Mouse (Mus musculus): ENCODE measurements at regions not wholly inside any gene's neighbourhood (a gene's known extent, or its start where the extent isn't known, plus 50 kb on each side); places are given as distances from the start of the nearest gene placed in this dataset.
A peak's percentile ranks its signal among the peaks of the same experiment; 100 is the strongest.

DNA sequence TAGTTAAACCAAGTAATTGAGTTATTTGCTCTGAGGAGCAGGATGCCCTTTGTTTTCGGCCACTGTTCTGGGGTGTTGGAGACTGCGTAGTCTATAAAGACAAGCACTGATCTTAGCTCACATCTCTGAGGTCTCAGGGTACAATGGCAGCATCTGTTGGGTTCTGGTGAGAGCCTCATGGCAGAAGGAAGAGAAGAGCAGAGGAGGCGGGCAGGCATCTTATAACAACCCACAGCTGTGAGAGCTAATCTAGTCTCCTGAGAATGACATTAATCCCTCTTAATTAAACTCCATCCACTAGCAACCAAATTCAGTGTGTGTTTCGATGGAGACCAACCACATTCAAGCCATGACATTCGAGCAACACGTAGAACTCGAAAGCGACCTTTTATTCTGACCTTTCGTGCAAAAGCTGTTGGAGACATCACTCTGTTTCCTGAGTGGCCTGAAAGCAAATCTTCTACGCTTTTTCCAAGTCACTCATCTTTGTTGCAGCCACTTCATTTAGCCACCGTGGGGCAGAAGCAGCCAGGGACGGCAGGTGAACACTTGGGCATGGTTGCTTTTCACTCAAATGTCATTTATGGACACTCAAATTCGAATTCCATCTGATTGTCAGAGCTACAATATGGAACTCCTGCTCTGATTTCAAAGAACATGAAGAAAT lies 72.7 kb upstream of the Parp11 start:
- H3K27ac ChIP-seq (ENCODE audit: poor library complexity, severe bottlenecking) = no peak overlapping the region
- 76% methylated on average over 13 of the region's 13 CpGs for WGBS
- H3K9me3 ChIP-seq (replicated peaks) = no peaks in the 10 kb centered on the region

GRCm38 (mm10) chr6:127374464-127375143 lies 72.0 kb upstream of the Parp11 start:
- Histone ChIP-seq H3K9me3 (replicated peaks) (no peaks in the 10 kb centered on the region), H3K4me1 (replicated peaks) (peaks cover 45% of the 10 kb centered on the region), H3K36me3 (no peaks in the 10 kb centered on the region), H3K9ac (no peak overlapping the region), H3K27me3 (replicated peaks) (no peaks in the 10 kb centered on the region), H3K27ac (ENCODE audit: poor library complexity, severe bottlenecking) (0 out of 2 replicates have a peak overlapping the region, but pooled peaks have one; percentile 54), H3K4me2 (peak overlapping the region; percentile 19; the same call in 1 of the 2 replicates), H3K4me3 (no peak overlapping the region)
- 0 out of 2 replicates have a peak, but pooled peaks have one; percentile 34 for ATAC-seq (ENCODE audit: insufficient number of reproducible peaks, low FRiP score)
- WGBS = 7% methylated on average over 12 of the region's 12 CpGs

More for the DNA sequence above, 72.7 kb upstream of the Parp11 start:
- no peak overlapping the region for H3K9ac ChIP-seq
- no peaks in the 10 kb centered on the region for H3K27me3 ChIP-seq (replicated peaks)
- H3K4me3 ChIP-seq = no peak overlapping the region
- ATAC-seq (ENCODE audit: insufficient number of reproducible peaks, low FRiP score) = no peak
- peaks cover 45% of the 10 kb centered on the region for H3K4me1 ChIP-seq (replicated peaks)
- no peak overlapping the region for H3K4me2 ChIP-seq
- no peaks in the 10 kb centered on the region for H3K36me3 ChIP-seq

DNA sequence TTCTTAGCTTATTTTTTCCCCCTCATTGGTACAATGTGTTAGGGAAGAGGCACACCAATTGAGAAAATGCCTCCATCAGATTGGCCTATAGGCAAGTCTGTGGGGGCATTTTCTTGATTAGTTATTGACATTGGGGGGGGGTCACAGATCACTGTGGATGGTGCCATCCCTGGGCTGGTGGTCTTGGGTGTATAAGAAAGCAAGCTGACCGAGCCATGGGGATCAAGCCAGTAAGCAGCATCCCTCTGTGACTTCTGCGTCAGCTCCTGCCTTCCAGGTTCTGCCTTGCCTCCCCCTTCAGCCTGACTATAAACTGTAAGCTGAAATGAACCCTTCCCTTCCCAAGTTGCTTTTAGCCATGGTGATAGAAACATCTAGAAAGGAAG lies 71.5 kb upstream of the Parp11 start:
- WGBS = 71% methylated on average over 2 of the region's 2 CpGs
- 0 out of 2 replicates have a peak overlapping the region, but pooled peaks have one; percentile 19 for H3K4me2 ChIP-seq
- ATAC-seq (ENCODE audit: insufficient number of reproducible peaks, low FRiP score) = no peak

DNA sequence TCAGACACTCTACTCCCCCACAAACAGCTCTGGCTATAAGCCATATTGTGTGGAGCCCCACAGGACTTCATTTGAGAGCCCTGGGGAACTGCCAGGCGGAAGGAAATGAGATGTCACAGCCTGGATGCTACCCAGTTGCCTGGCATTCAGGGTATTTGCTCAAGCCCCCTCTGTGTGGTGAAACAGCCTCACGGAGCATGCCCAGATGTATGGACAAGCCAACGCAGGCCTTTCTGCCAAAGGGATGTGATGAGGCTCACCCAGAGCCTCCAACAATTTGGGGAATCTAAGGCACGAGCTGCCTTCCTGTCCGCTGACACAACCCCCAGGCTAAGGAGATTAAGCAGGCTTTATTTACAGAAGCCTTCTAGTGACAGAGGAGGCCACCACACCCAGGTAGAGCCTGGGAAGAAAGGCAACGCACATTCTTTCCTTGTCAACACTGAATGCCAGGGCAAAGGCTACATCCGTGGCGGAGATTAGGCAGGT lies 70.9 kb upstream of the Parp11 start:
- Histone ChIP-seq H3K4me2 (no peak overlapping the region), H3K4me1 (replicated peaks) (peaks cover 45% of the 10 kb centered on the region), H3K27me3 (replicated peaks) (no peaks in the 10 kb centered on the region; the same call in 1 of the 2 replicates), H3K36me3 (no peaks in the 10 kb centered on the region), H3K9ac (no peak overlapping the region), H3K4me3 (no peak overlapping the region), H3K9me3 (replicated peaks) (no peaks in the 10 kb centered on the region), H3K27ac (ENCODE audit: poor library complexity, severe bottlenecking) (peak overlapping the region; percentile 54)
- 16% methylated on average over 8 of the region's 8 CpGs for WGBS
- ATAC-seq (ENCODE audit: insufficient number of reproducible peaks, low FRiP score) = peak; percentile 64

More for the DNA sequence above, 71.5 kb upstream of the Parp11 start:
- Histone ChIP-seq H3K27me3 (replicated peaks) (no peaks in the 10 kb centered on the region), H3K36me3 (no peaks in the 10 kb centered on the region), H3K4me3 (no peak overlapping the region), H3K9me3 (replicated peaks) (no peaks in the 10 kb centered on the region), H3K27ac (ENCODE audit: poor library complexity, severe bottlenecking) (peak overlapping the region; percentile 54), H3K4me1 (replicated peaks) (peaks cover 45% of the 10 kb centered on the region), H3K9ac (no peak overlapping the region)

DNA sequence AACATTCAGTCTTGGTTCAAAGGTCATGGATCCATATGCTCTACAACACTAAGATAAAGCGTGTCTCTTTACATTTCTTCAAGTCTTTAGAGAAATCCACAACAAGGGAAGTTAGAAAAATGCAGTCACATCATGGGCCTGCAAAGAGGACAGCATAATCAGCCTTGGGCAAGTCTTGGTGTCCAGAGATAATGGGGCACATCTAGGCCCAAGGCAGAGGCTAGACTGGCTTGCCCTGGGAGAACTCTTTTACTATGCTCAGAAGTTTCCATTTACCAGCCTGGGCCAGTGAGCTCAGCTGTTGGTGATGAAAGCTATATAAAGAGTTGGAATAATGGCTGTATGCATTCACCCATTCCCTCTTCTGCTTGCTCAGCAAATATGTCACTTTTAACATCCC lies 67.9 kb upstream of the Parp11 start:
- H3K4me1 ChIP-seq (replicated peaks) = peaks cover 37% of the 10 kb centered on the region
- no peak overlapping the region for H3K4me3 ChIP-seq
- no peaks in the 10 kb centered on the region; the same call in 1 of the 2 replicates for H3K27me3 ChIP-seq (replicated peaks)
- no peaks in the 10 kb centered on the region for H3K36me3 ChIP-seq
- no peak overlapping the region for H3K4me2 ChIP-seq
- H3K9ac ChIP-seq = no peak overlapping the region
- no peak overlapping the region for H3K27ac ChIP-seq (ENCODE audit: poor library complexity, severe bottlenecking)
- H3K9me3 ChIP-seq (replicated peaks) = no peaks in the 10 kb centered on the region
- no peak for ATAC-seq (ENCODE audit: insufficient number of reproducible peaks, low FRiP score)
- 84% methylated on average over 1 of the region's 1 CpGs for WGBS

DNA sequence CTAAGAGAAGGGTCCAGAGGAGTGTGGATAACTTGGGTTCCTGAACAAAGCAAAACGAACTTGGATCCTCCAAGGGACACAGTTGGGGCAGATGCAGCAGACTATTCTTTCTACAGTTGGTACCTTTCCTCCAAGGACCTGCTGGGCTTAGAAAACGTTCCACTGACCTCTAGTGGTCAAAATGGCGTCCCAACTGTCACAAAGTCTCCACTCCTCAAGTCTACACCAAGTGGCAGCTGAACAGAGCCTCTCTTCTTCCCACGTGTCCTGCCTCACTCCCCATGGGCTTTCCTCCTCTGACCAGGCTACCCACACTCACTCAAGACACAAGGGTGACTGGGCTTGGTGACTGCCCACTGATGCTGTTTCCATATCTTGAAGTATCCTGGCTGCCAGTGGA lies 67.1 kb upstream of the Parp11 start:
- Histone ChIP-seq H3K27ac (ENCODE audit: poor library complexity, severe bottlenecking) (no peak overlapping the region), H3K36me3 (no peaks in the 10 kb centered on the region), H3K9ac (no peak overlapping the region), H3K4me3 (no peak overlapping the region), H3K4me1 (replicated peaks) (peaks cover 28% of the 10 kb centered on the region), H3K9me3 (replicated peaks) (no peaks in the 10 kb centered on the region), H3K4me2 (no peak overlapping the region), H3K27me3 (replicated peaks) (peaks cover 7% of the 10 kb centered on the region; the same call in 1 of the 2 replicates)
- ATAC-seq (ENCODE audit: insufficient number of reproducible peaks, low FRiP score) = no peak
- 9% methylated on average over 4 of the region's 4 CpGs for WGBS

DNA sequence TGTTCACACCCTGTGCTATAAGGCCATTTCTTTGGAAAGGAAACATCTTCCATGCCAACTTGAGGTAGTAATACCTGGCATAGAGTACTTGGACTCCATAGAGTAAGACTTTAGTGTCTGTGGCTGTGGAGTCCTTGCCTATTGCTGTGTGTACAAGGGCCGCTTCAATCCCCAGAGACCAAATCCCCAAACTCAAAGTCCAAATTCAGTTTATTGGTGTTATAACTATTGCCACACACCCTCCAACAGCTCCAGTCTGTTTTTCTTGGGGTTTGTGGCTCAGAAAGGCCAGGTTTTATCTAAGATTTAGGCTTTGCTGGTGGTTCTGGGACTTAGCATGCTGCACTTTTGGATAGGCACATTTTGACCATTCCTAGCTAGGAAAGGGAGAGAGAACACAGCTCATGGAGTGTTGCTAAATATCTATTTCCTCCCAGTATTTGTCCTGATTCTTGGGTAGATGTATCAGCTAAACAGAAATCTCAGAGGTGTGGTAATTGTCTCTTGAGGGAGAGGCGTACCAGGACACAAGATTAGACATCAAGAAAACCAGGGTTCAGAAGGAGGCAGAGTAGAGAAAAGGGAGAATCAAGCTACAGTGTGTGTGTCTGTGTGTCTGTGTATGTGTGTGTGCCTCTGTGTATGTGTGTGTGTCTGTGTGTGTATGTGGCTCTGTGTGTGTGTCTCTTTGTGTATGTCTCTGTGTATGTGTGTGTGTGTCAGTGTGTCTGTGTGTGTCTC lies 65.3 kb upstream of the Parp11 start:
- H3K9me3 ChIP-seq (replicated peaks) = no peaks in the 10 kb centered on the region
- H3K36me3 ChIP-seq = no peaks in the 10 kb centered on the region
- H3K27ac ChIP-seq (ENCODE audit: poor library complexity, severe bottlenecking) = no peak overlapping the region
- peaks cover 13% of the 10 kb centered on the region for H3K27me3 ChIP-seq (replicated peaks)
- no peak overlapping the region for H3K9ac ChIP-seq
- peaks cover 10% of the 10 kb centered on the region for H3K4me1 ChIP-seq (replicated peaks)
- H3K4me2 ChIP-seq = no peak overlapping the region
- H3K4me3 ChIP-seq = no peak overlapping the region
- no peak for ATAC-seq (ENCODE audit: insufficient number of reproducible peaks, low FRiP score)
- 82% methylated on average over 2 of the region's 2 CpGs for WGBS

DNA sequence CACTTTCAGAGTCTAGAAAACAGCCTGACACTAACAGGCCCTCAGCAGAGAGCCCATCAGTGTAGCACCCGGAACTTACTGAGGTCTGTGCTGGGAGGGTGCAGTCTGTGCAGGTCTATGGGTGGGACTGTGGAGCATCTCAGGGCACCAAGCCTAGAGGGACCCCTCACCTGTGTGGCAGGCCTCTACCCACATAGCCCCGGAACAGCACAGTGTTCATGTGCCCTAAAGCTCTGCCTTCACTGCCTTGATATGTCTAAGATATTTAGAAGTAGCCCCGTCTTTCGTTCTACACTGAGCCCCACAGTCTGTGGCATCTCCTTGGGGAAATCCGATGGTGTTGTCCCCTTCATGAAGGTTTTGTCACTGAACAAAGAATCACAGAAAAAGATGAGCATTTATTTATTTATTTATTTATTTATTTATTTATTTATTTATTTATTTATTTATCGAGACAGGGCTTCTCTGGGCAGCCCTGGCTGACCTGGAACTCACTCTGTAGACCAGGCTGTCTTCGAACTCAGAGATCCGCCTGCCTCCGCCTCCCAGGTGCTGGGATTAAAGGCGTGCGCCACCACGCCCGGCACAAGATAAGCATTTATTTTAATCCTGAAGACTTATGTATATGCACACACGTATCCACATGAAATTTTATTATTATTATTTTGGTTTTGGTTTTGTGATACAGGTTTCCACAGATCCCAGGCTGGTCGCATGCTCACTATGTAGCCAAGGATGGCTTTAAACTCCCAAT lies 55.2 kb upstream of the Parp11 start:
- Histone ChIP-seq H3K4me3 (no peak overlapping the region), H3K27me3 (replicated peaks) (no peaks in the 10 kb centered on the region), H3K4me1 (replicated peaks) (peaks cover 15% of the 10 kb centered on the region), H3K4me2 (no peak overlapping the region), H3K9ac (no peak overlapping the region), H3K9me3 (replicated peaks) (no peaks in the 10 kb centered on the region), H3K27ac (ENCODE audit: poor library complexity, severe bottlenecking) (no peak overlapping the region), H3K36me3 (no peaks in the 10 kb centered on the region)
- no peak for ATAC-seq (ENCODE audit: insufficient number of reproducible peaks, low FRiP score)
- 89% methylated on average over 15 of the region's 15 CpGs for WGBS

GRCm38 (mm10) chr6:127392012-127392798 lies 54.4 kb upstream of the Parp11 start:
- Histone ChIP-seq H3K4me2 (no peak overlapping the region), H3K4me3 (no peak overlapping the region), H3K27ac (ENCODE audit: poor library complexity, severe bottlenecking) (no peak overlapping the region), H3K9ac (no peak overlapping the region), H3K27me3 (replicated peaks) (no peaks in the 10 kb centered on the region), H3K9me3 (replicated peaks) (no peaks in the 10 kb centered on the region), H3K4me1 (replicated peaks) (peaks cover 15% of the 10 kb centered on the region), H3K36me3 (no peaks in the 10 kb centered on the region)
- ATAC-seq (ENCODE audit: insufficient number of reproducible peaks, low FRiP score) = no peak
- 80% methylated on average over 12 of the region's 12 CpGs for WGBS

DNA sequence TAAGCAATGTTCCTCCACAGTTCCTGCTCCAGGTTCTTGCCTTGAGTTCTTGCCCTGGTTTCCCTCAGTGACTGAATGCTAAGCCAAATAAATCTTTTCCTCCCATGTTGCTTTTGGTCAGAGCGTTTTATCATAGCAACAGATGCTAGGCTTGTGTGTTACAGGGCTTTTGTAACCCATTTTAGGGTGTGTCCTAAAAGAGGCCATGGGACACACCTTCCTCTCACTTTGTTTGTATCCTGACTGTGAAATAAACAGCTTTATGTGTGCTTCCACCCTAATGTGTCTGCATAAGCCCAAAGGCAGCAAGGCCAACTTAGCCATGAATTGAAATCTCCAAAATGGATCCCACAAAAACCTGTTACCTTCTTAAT lies 53.9 kb upstream of the Parp11 start:
- H3K9ac ChIP-seq = no peak overlapping the region
- H3K9me3 ChIP-seq (replicated peaks) = no peaks in the 10 kb centered on the region
- peaks cover 15% of the 10 kb centered on the region for H3K4me1 ChIP-seq (replicated peaks)
- WGBS = 88% methylated on average over 1 of the region's 1 CpGs
- H3K4me2 ChIP-seq = no peak overlapping the region
- no peak overlapping the region for H3K4me3 ChIP-seq
- no peaks in the 10 kb centered on the region for H3K27me3 ChIP-seq (replicated peaks)
- ATAC-seq (ENCODE audit: insufficient number of reproducible peaks, low FRiP score) = no peak
- no peak overlapping the region for H3K27ac ChIP-seq (ENCODE audit: poor library complexity, severe bottlenecking)
- no peaks in the 10 kb centered on the region for H3K36me3 ChIP-seq

All from heart, embryonic 12.5 days (tissue).